ENCODE assay signal across 9 mouse cellular contexts in genomic region chr7:49974841-49975440, GRCm38 (mm10). TPM values are rescaled to one million over a fixed set of nuclear protein-coding genes. Genes with fewer than 3 reads are reported as not detected.
DNase-seq lines count a peak whose midpoint lies in the region; ATAC-seq lines count a peak whose summit lies in the region.
"Had no signal": no experiment of that assay in that cellular context is flagged by ENCODE, and none has a peak within 500 bp of the region (broad histone marks: within the 10 kb centered on the region; RNA-seq: fewer than 3 reads in every experiment).

Gene Nell1 (plus strand): TSS chr7:49974864.

- DNase-seq in heart, postnatal 25 days (ENCODE audit: low spot score), result no peak
- peak; percentile 65 for DNase-seq in R1 (ENCODE audit: low read depth, low spot score)
- DNase-seq in left cerebral cortex, postnatal 36 days (ENCODE audit: low spot score in 2 of 2), result peak; percentile 47 to 59
- no peak for DNase-seq in thymus, postnatal 25 days
- no peak for DNase-seq in kidney, adult 9 months

- peak within 1 kb of the TSS; percentile 91 for H3K4me2 ChIP-seq in heart, embryonic 13.5 days
- peak within 1 kb of the TSS; percentile 76 for H3K4me2 ChIP-seq in forebrain, embryonic 15.5 days (replicated peaks)
- peak within 1 kb of the TSS; percentile 96 for H3K4me2 ChIP-seq in neural tube, embryonic 15.5 days

- H3K27ac ChIP-seq in heart, embryonic 13.5 days (replicated peaks), result no peak within 1 kb of the TSS
- H3K27ac ChIP-seq in forebrain, embryonic 15.5 days (replicated peaks), result no peak within 1 kb of the TSS
- peak within 1 kb of the TSS; percentile 60 for H3K27ac ChIP-seq in neural tube, embryonic 15.5 days (replicated peaks)

- no peaks in the 10 kb centered on the region for H3K9me3 ChIP-seq in heart, embryonic 13.5 days
- no peaks in the 10 kb centered on the region for H3K9me3 ChIP-seq in forebrain, embryonic 15.5 days
- no peaks in the 10 kb centered on the region for H3K9me3 ChIP-seq in neural tube, embryonic 15.5 days (replicated peaks)

- peak within 1 kb of the TSS; percentile 71 for H3K9ac ChIP-seq in heart, embryonic 13.5 days
- peak within 1 kb of the TSS; percentile 45 for H3K9ac ChIP-seq in forebrain, embryonic 15.5 days (replicated peaks)
- peak within 1 kb of the TSS; percentile 61 for H3K9ac ChIP-seq in neural tube, embryonic 15.5 days (replicated peaks)

- peaks cover 17% of the 10 kb centered on the region for H3K4me1 ChIP-seq in heart, embryonic 13.5 days
- peaks cover 21% of the 10 kb centered on the region for H3K4me1 ChIP-seq in forebrain, embryonic 15.5 days
- peaks cover 23% of the 10 kb centered on the region for H3K4me1 ChIP-seq in neural tube, embryonic 15.5 days

- peaks cover 93% of the 10 kb centered on the region for H3K27me3 ChIP-seq in heart, embryonic 13.5 days (replicated peaks)
- peaks cover 56% of the 10 kb centered on the region for H3K27me3 ChIP-seq in forebrain, embryonic 15.5 days
- H3K27me3 ChIP-seq in neural tube, embryonic 15.5 days (replicated peaks), result peaks cover 49% of the 10 kb centered on the region

- ATAC-seq in heart, embryonic 13.5 days (ENCODE audit: extremely low read depth, insufficient number of reproducible peaks, low FRiP score, low TSS enrichment), result peak; percentile 10; the same call in 1 of the 2 replicates
- ATAC-seq in forebrain, embryonic 15.5 days (replicated peaks), result peak; percentile 74
- ATAC-seq in neural tube, embryonic 15.5 days (ENCODE audit: low FRiP score), result peak; percentile 63

- intact Hi-C loops in heart, postnatal 25 days (cut with DNase I), result no loop called here
- intact Hi-C loops in left cerebral cortex, postnatal 36 days (cut with DNase I), result loop anchor here (10.0 kb wide), 1 partner anchor 270 kb away; no protein-coding TSS in a partner anchor

- WGBS in heart, embryonic 13.5 days, result 2% methylated on average over 52 of the region's 52 CpGs
- under 1% methylated on average over 52 of the region's 52 CpGs for WGBS in forebrain, embryonic 15.5 days
- WGBS in neural tube, embryonic 15.5 days, result under 1% methylated on average over 52 of the region's 52 CpGs

- H3K4me3 ChIP-seq in heart, embryonic 13.5 days, result peak within 1 kb of the TSS; percentile 58
- H3K4me3 ChIP-seq in forebrain, embryonic 15.5 days, result peak within 1 kb of the TSS; percentile 47
- H3K4me3 ChIP-seq in neural tube, embryonic 15.5 days (replicated peaks), result peak within 1 kb of the TSS; percentile 55

- no peaks in the 10 kb centered on the region for H3K36me3 ChIP-seq in heart, embryonic 13.5 days
- no peaks in the 10 kb centered on the region for H3K36me3 ChIP-seq in forebrain, embryonic 15.5 days
- no peaks in the 10 kb centered on the region for H3K36me3 ChIP-seq in neural tube, embryonic 15.5 days

RNA-seq across cellular contexts. Expression of gene Nell1, which starts in this region (rescaled TPM):
- 0.72 and 0.88 TPM in 2 replicates for polyA plus RNA-seq in heart, embryonic 13.5 days (2015; fragmentation: Nextera tagmentation; extraction: Ambion mirVana)
- total RNA-seq in heart, postnatal 25 days (2021), result not detected
- polyA plus RNA-seq in forebrain, embryonic 15.5 days (2015; fragmentation: Nextera tagmentation; extraction: Ambion mirVana), result 8.6 and 10.3 TPM in 2 replicates
- 10 to 100 TPM; 64.8 to 66.7 TPM for total RNA-seq in left cerebral cortex, postnatal 36 days (2021)
- 36.9 and 46.0 TPM in 2 replicates for polyA plus RNA-seq in neural tube, embryonic 15.5 days (2015; fragmentation: Nextera tagmentation; extraction: Ambion mirVana)
- total RNA-seq: MEL had no signal

Comparison
In these comparisons a context has a peak if more than half of its experiments do, and no peak if none do; other contexts are left out.
1. RNA of gene Nell1 (total RNA-seq): 64.8 to 66.7 TPM in left cerebral cortex, postnatal 36 days; not detected in heart, postnatal 25 days; every median in the first group is over 10 times any median in the second.
2. Peak in ATAC-seq, H3K4me3 ChIP-seq, H3K9ac ChIP-seq and H3K4me2 ChIP-seq in heart, embryonic 13.5 days; RNA of the gene not detected or under 1 TPM.
3. ATAC-seq: peak in every context shown above with its lines; median percentile 74 in forebrain, embryonic 15.5 days; 63 in neural tube, embryonic 15.5 days; 10 in heart, embryonic 13.5 days.
4. DNase-seq: peak in R1 (single experiment) and left cerebral cortex, postnatal 36 days (2 of 2); none in heart, postnatal 25 days (single experiment), thymus, postnatal 25 days (single experiment) and kidney, adult 9 months (single experiment).
5. Peak in every context shown above with its lines, with median percentiles within 50 percentile points of each other: H3K4me2 ChIP-seq, H3K4me3 ChIP-seq and H3K9ac ChIP-seq.